Mouse (Mus musculus): ENCODE measurements around the gene Elfn2.
A peak's percentile ranks its signal among the peaks of the same experiment; 100 is the strongest.

Elfn2 gene

GRCm38 (mm10) chr15:78633413-78633812 is 85.2 kb downstream of the Elfn2 start:
- DNase-seq (ENCODE audit: low read depth, low spot score): no peak
- H3K27me3 ChIP-seq (ENCODE audit: control insufficient read depth, insufficient read depth, low read length, poor library complexity, severe bottlenecking): no peaks in the 10 kb centered on the region
- H3K36me3 ChIP-seq (ENCODE audit: control insufficient read depth, insufficient read depth, low read length, poor library complexity, severe bottlenecking): no peaks in the 10 kb centered on the region

GRCm38 (mm10) chr15:78632387-78632786 is 86.2 kb downstream of the Elfn2 start:
- DNase-seq (ENCODE audit: low read depth, low spot score): no peak
- Histone ChIP-seq H3K36me3 (ENCODE audit: control insufficient read depth, insufficient read depth, low read length, poor library complexity, severe bottlenecking) (no peaks in the 10 kb centered on the region), H3K27me3 (ENCODE audit: control insufficient read depth, insufficient read depth, low read length, poor library complexity, severe bottlenecking) (0 out of 2 replicates have a peak, but pooled peaks cover 1% of the 10 kb centered on the region)

GRCm38 (mm10) chr15:78626285-78626684 is 92.3 kb downstream of the Elfn2 start:
- no peaks in the 10 kb centered on the region; the same call in 1 of the 2 replicates for H3K36me3 ChIP-seq (ENCODE audit: control insufficient read depth, insufficient read depth, low read length, poor library complexity, severe bottlenecking)

GRCm38 (mm10) chr15:78624961-78625360 is 93.6 kb downstream of the Elfn2 start:
- 0 out of 2 replicates have a peak, but pooled peaks cover 1% of the 10 kb centered on the region for H3K27me3 ChIP-seq (ENCODE audit: control insufficient read depth, insufficient read depth, low read length, poor library complexity, severe bottlenecking)
- H3K36me3 ChIP-seq (ENCODE audit: control insufficient read depth, insufficient read depth, low read length, poor library complexity, severe bottlenecking): peaks cover 2% of the 10 kb centered on the region
- no peak for DNase-seq (ENCODE audit: low read depth, low spot score)

More at GRCm38 (mm10) chr15:78626285-78626684, 92.3 kb downstream of the Elfn2 start:
- no peak for DNase-seq (ENCODE audit: low read depth, low spot score)
- H3K27me3 ChIP-seq (ENCODE audit: control insufficient read depth, insufficient read depth, low read length, poor library complexity, severe bottlenecking): 0 out of 2 replicates have a peak, but pooled peaks cover 1% of the 10 kb centered on the region

GRCm38 (mm10) chr15:78624431-78624950 is 94.1 kb downstream of the Elfn2 start:
- DNase-seq (ENCODE audit: low read depth, low spot score): no peak
- peaks cover 2% of the 10 kb centered on the region for H3K36me3 ChIP-seq (ENCODE audit: control insufficient read depth, insufficient read depth, low read length, poor library complexity, severe bottlenecking)
- H3K27me3 ChIP-seq (ENCODE audit: control insufficient read depth, insufficient read depth, low read length, poor library complexity, severe bottlenecking): 0 out of 2 replicates have a peak, but pooled peaks cover 1% of the 10 kb centered on the region

- Histone ChIP-seq H3K36me3 (ENCODE audit: control insufficient read depth, insufficient read depth, low read length, poor library complexity, severe bottlenecking) (peaks cover 3% of the 10 kb centered on the region), H3K27me3 (ENCODE audit: control insufficient read depth, insufficient read depth, low read length, poor library complexity, severe bottlenecking) (0 out of 2 replicates have a peak, but pooled peaks cover 1% of the 10 kb centered on the region)
- DNase-seq (ENCODE audit: low read depth, low spot score): peak; percentile 80
These were observed 95.1 kb downstream of the Elfn2 start for GRCm38 (mm10) chr15:78623426-78623825.
